Mouse (Mus musculus) G1E (cell line): ENCODE data around the gene Ttyh1. TPM values are rescaled to one million over a fixed set of nuclear protein-coding genes. Genes with fewer than 3 reads are reported as not detected.
"Not testable (repeated sequence)": the region's sequence is repeated elsewhere in the genome, so short reads cannot be mapped to it uniquely, and the experiment has no call there.

Experiments
- ATAC-seq: 2 replicates; pipeline ENCODE4 v1.8.0; 2016; ENCODE audit warnings: mild to moderate bottlenecking; ENCODE audit not compliant: insufficient number of reproducible peaks, poor library complexity, low FRiP score, severe bottlenecking; ENCODE audit errors: extremely low read depth
- DNase-seq: peaks from one replicate; pipeline ENCODE4 v3.0.0; 2012; ENCODE audit warnings: low spot score
- H3K27me3 ChIP-seq: 2 replicates; pipeline ENCODE4 v1.6.1; 2012; ENCODE audit warnings: mild to moderate bottlenecking, low read length, inconsistent platforms; ENCODE audit not compliant: insufficient read depth
- H3K36me3 ChIP-seq: replicated peaks from 2 replicates; pipeline ENCODE3; 2012; ENCODE audit warnings: mild to moderate bottlenecking, inconsistent platforms
- H3K4me1 ChIP-seq: 2 replicates; pipeline ENCODE4 v1.6.1; 2012; ENCODE audit warnings: low read depth, low read length, inconsistent platforms, mixed read lengths; ENCODE audit not compliant: insufficient read depth
- H3K4me3 ChIP-seq: 2 replicates; pipeline ENCODE4 v1.5.1; 2012; ENCODE audit warnings: low read depth, mild to moderate bottlenecking, inconsistent platforms, low read length, moderate library complexity, mixed read lengths
- H3K9me3 ChIP-seq: replicated peaks from 2 replicates; pipeline ENCODE4 v1.6.1; 2012; ENCODE audit warnings: inconsistent platforms
- CTCF ChIP-seq: IDR thresholded peaks from 2 replicates; pipeline ENCODE4 v1.5.1; 2012; ENCODE audit warnings: low read depth, low read length, inconsistent platforms, mixed read lengths
- GATA1 ChIP-seq: IDR thresholded peaks from 2 replicates; pipeline ENCODE4 v1.6.1; 2012; ENCODE audit warnings: borderline replicate concordance, low read length, inconsistent platforms, mixed read lengths
- GATA2 ChIP-seq: IDR thresholded peaks from 2 replicates; pipeline ENCODE4 v1.6.1; 2012; ENCODE audit warnings: low read depth, low read length, inconsistent platforms, borderline replicate concordance
- POLR2AphosphoS5 ChIP-seq: IDR thresholded peaks from 2 replicates; pipeline ENCODE4 v1.6.1; 2012; ENCODE audit warnings: low read depth, low read length, inconsistent platforms; ENCODE audit not compliant: insufficient replicate concordance
- TAL1 ChIP-seq: conservative IDR thresholded peaks from 2 replicates; pipeline ENCODE4 v1.6.1; 2012; ENCODE audit warnings: low read depth, low read length, inconsistent platforms, mixed read lengths
- polyA plus RNA-seq: library from polyadenylated mRNA; stranded (reverse); fragments of >175 nt; gene quantifications from 2 replicates; pipeline ENCODE4 v1.2.3, GENCODE M21; 2012
- total RNA-seq, 2 experiments: library from RNA; stranded (forward) in 1 of 2; stranded (reverse) in 1 of 2; fragments of 200-1000 nt in 1 of 2; fragments of >200 nt in 1 of 2; fragmentation: Nextera tagmentation in 1 of 2; gene quantifications; 2 replicates each; pipeline ENCODE4 v1.2.3; 2014 to 2017

The Ttyh1 gene
- total and polyA plus RNA-seq, 3 experiments: 0.11 TPM; not detected in 2

- ATAC-seq: no peak
- no peak for TF ChIP-seq GATA1
- TF ChIP-seq CTCF: no peak
- H3K4me1 ChIP-seq: peaks cover 37% of the 10 kb centered on the region
Observed at GRCm38 (mm10) chr7:4154976-4155375, 35.8 kb downstream of the Ttyh1 start.

GRCm38 (mm10) chr7:4161596-4161995 is 42.4 kb downstream of the Ttyh1 start:
- H3K9me3 ChIP-seq, H3K4me3 ChIP-seq, DNase-seq, H3K36me3 ChIP-seq, ATAC-seq: not testable (repeated sequence)
- H3K4me1 ChIP-seq: peaks cover 12% of the 10 kb centered on the region; the same call in 1 of the 2 replicates
- peaks cover 19% of the 10 kb centered on the region for H3K27me3 ChIP-seq

More at GRCm38 (mm10) chr7:4154976-4155375, 35.8 kb downstream of the Ttyh1 start:
- no peaks in the 10 kb centered on the region for H3K27me3 ChIP-seq
- no peak overlapping the region for H3K4me3 ChIP-seq
- H3K9me3 ChIP-seq: no peaks in the 10 kb centered on the region
- no peaks in the 10 kb centered on the region for H3K36me3 ChIP-seq
- DNase-seq: no peak

GRCm38 (mm10) chr7:4163571-4164072 is 44.4 kb downstream of the Ttyh1 start:
- Histone ChIP-seq H3K9me3 (no peaks in the 10 kb centered on the region), H3K4me3 (no peak overlapping the region), H3K4me1 (peaks cover 14% of the 10 kb centered on the region; the same call in 1 of the 2 replicates), H3K27me3 (peaks cover 19% of the 10 kb centered on the region), H3K36me3 (no peaks in the 10 kb centered on the region)
- TF ChIP-seq POLR2AphosphoS5 (no peak), TAL1 (no peak), GATA2 (no peak), CTCF (no peak), GATA1 (no peak)
- ATAC-seq (no peak; the same call in 1 of the 2 replicates), DNase-seq (no peak)

GRCm38 (mm10) chr7:4164090-4164910 is 45.1 kb downstream of the Ttyh1 start, which contains the start of gene Cdc42ep5:
Cdc42ep5 (minus strand) TSS chr7:4164860.
- DNase-seq (no peak), ATAC-seq (no peak)
- peaks cover 19% of the 10 kb centered on the region for H3K27me3 ChIP-seq
- H3K9me3 ChIP-seq: no peaks in the 10 kb centered on the region
- no peaks in the 10 kb centered on the region for H3K36me3 ChIP-seq
- peaks cover 14% of the 10 kb centered on the region; the same call in 1 of the 2 replicates for H3K4me1 ChIP-seq
- no peak within 1 kb of the TSS; the same call in 1 of the 2 replicates for H3K4me3 ChIP-seq
- TF ChIP-seq GATA1: no peak
- TF ChIP-seq TAL1: no peak
- no peak for TF ChIP-seq GATA2
- no peak for TF ChIP-seq CTCF
- TF ChIP-seq POLR2AphosphoS5: no peak

- H3K4me1 ChIP-seq: peaks cover 14% of the 10 kb centered on the region; the same call in 1 of the 2 replicates
- no peak overlapping the region for H3K4me3 ChIP-seq
- no peak for TF ChIP-seq GATA2
- no peak for TF ChIP-seq TAL1
- TF ChIP-seq GATA1: no peak
- no peak for TF ChIP-seq POLR2AphosphoS5
- no peak for TF ChIP-seq CTCF
- H3K36me3 ChIP-seq: no peaks in the 10 kb centered on the region
- H3K27me3 ChIP-seq: peaks cover 19% of the 10 kb centered on the region
- H3K9me3 ChIP-seq: no peaks in the 10 kb centered on the region
- ATAC-seq (no peak), DNase-seq (no peak)
Observed at GRCm38 (mm10) chr7:4165286-4165685, 46.1 kb downstream of the Ttyh1 start.

- no peak for ATAC-seq
- peaks cover 16% of the 10 kb centered on the region for H3K27me3 ChIP-seq
- no peaks in the 10 kb centered on the region for H3K36me3 ChIP-seq
- H3K4me1 ChIP-seq: peaks cover 14% of the 10 kb centered on the region; the same call in 1 of the 2 replicates
- no peaks in the 10 kb centered on the region for H3K9me3 ChIP-seq
- DNase-seq: no peak
- TF ChIP-seq TAL1: no peak
- TF ChIP-seq GATA1: no peak
- no peak for TF ChIP-seq POLR2AphosphoS5
- no peak for TF ChIP-seq GATA2
- no peak for TF ChIP-seq CTCF
- no peak overlapping the region for H3K4me3 ChIP-seq
Observed at GRCm38 (mm10) chr7:4167098-4167497, 47.9 kb downstream of the Ttyh1 start.
